Mouse (Mus musculus) myocyte (in vitro differentiated cells): Measurements from ENCODE around the gene Cyth3. TPM values are rescaled to one million over a fixed set of nuclear protein-coding genes. Genes with fewer than 3 reads are reported as not detected.

Experiments used
- H3K27me3 ChIP-seq: one replicate; pipeline ENCODE4 v1.6.1; 2011; ENCODE audit not compliant: control insufficient read depth, insufficient read depth, insufficient read length
- H3K36me3 ChIP-seq: one replicate; pipeline ENCODE4 v1.6.1; 2011; ENCODE audit not compliant: control insufficient read depth, insufficient read depth
- H3K4me2 ChIP-seq: one replicate; pipeline ENCODE4 v1.6.1; 2011; ENCODE audit warnings: low read depth, control low read depth
- H3K4me3 ChIP-seq: one replicate; pipeline ENCODE4 v1.5.1; 2011; ENCODE audit warnings: mild to moderate bottlenecking, control low read depth, moderate library complexity
- H3K79me2 ChIP-seq: one replicate; pipeline ENCODE4 v1.6.1; 2011; ENCODE audit not compliant: control insufficient read depth, insufficient read depth
- H3ac ChIP-seq: one replicate; pipeline ENCODE4 v1.6.1; 2011; ENCODE audit not compliant: control insufficient read depth, insufficient read length
- CEBPB ChIP-seq: IDR thresholded peaks from 2 replicates; pipeline ENCODE4 v1.6.1; 2011; ENCODE audit warnings: mild to moderate bottlenecking, moderate library complexity; ENCODE audit not compliant: poor library complexity, insufficient read depth, severe bottlenecking
- E2F4 ChIP-seq: IDR thresholded peaks from one replicate; pipeline ENCODE4 v1.6.1; 2011; ENCODE audit warnings: mild to moderate bottlenecking, control low read depth, moderate library complexity; ENCODE audit not compliant: insufficient read depth
- MAX ChIP-seq: IDR thresholded peaks from one replicate; pipeline ENCODE4 v1.6.1; 2011; ENCODE audit warnings: low read depth, mild to moderate bottlenecking, control low read depth
- MYOD1 ChIP-seq, 3 experiments: IDR thresholded peaks; one replicate each; pipeline ENCODE4 v1.6.1; 2011; ENCODE audit warnings: control low read depth in 2 of 3, low read depth in 2 of 3, mild to moderate bottlenecking in 2 of 3, moderate library complexity in 1 of 3; ENCODE audit not compliant: insufficient read length in 2 of 3, control insufficient read depth in 1 of 3
- MYOG ChIP-seq, 3 experiments: IDR thresholded peaks; one replicate each; pipeline ENCODE4 v1.6.1; 2011; ENCODE audit warnings: control low read depth in 2 of 3, low read depth in 2 of 3, mild to moderate bottlenecking in 2 of 3; ENCODE audit not compliant: insufficient read length in 2 of 3, control insufficient read depth in 1 of 3, insufficient read depth in 1 of 3
- POLR2A ChIP-seq: IDR thresholded peaks from one replicate; pipeline ENCODE4 v1.6.1; 2011; ENCODE audit warnings: low read depth, mild to moderate bottlenecking, control low read depth, moderate library complexity; ENCODE audit not compliant: insufficient read length
- POLR2AphosphoS2 ChIP-seq: IDR thresholded peaks from one replicate; pipeline ENCODE4 v1.6.1; 2011; ENCODE audit warnings: low read depth, control low read depth; ENCODE audit not compliant: insufficient read length
- REST ChIP-seq: IDR thresholded peaks from one replicate; pipeline ENCODE4 v1.6.1; 2011; ENCODE audit warnings: mild to moderate bottlenecking, control low read depth, moderate library complexity; ENCODE audit not compliant: insufficient read depth, insufficient read length
- SRF ChIP-seq: IDR thresholded peaks from one replicate; pipeline ENCODE4 v1.6.1; 2011; ENCODE audit warnings: low read depth; ENCODE audit not compliant: control insufficient read depth, insufficient read length
- TCF12 ChIP-seq: IDR thresholded peaks from one replicate; pipeline ENCODE4 v1.6.1; 2011; ENCODE audit warnings: mild to moderate bottlenecking, control low read depth; ENCODE audit not compliant: poor library complexity, insufficient read depth, severe bottlenecking
- TCF3 ChIP-seq: IDR thresholded peaks from one replicate; pipeline ENCODE4 v1.6.1; 2011; ENCODE audit warnings: low read depth, control low read depth; ENCODE audit not compliant: insufficient read length
- USF1 ChIP-seq: IDR thresholded peaks from one replicate; pipeline ENCODE4 v1.6.1; 2011; ENCODE audit warnings: low read depth, mild to moderate bottlenecking, control low read depth, moderate library complexity
- polyA plus RNA-seq: library from polyadenylated mRNA; unstranded; fragments of >200 nt; fragmentation: generic; extraction: Trizol; gene quantifications from one replicate; pipeline ENCODE4 v1.2.1, GENCODE M21; 2012; ENCODE audit warnings: missing spikeins

The Cyth3 gene
- polyA plus RNA-seq, 1 experiment = 18.5 TPM

GRCm38 (mm10) chr5:143623356-143624295, 1.4 kb downstream of the Cyth3 start:
- peak overlapping the region; percentile 70 for H3K4me2 ChIP-seq
- TF ChIP-seq MYOG (IDR thresholded peaks at IDR 0.05; ENCODE audit: control insufficient read depth in 1 of 3, insufficient read depth in 1 of 3, insufficient read length in 2 of 3, low read depth in 2 of 3) (no peak), USF1 (no peak), SRF (no peak), REST (no peak), E2F4 (no peak)
- H3K36me3 ChIP-seq = no peaks in the 10 kb centered on the region
- peak overlapping the region; percentile 61 for H3K4me3 ChIP-seq
- peak overlapping the region; percentile 71 for H3ac ChIP-seq
- H3K27me3 ChIP-seq = no peaks in the 10 kb centered on the region
- peaks cover 63% of the 10 kb centered on the region for H3K79me2 ChIP-seq

GRCm38 (mm10) chr5:143624449-143624848, 2.2 kb downstream of the Cyth3 start:
- TF ChIP-seq POLR2AphosphoS2 (no peak), USF1 (no peak), MYOD1 (IDR thresholded peaks at IDR 0.05; ENCODE audit: control insufficient read depth in 1 of 3, insufficient read length in 2 of 3, low read depth in 2 of 3) (peak in 1 of 3 experiments; percentile 18), E2F4 (no peak), TCF12 (no peak)
- Histone ChIP-seq H3K4me2 (peak overlapping the region; percentile 70), H3K79me2 (peaks cover 71% of the 10 kb centered on the region), H3K36me3 (no peaks in the 10 kb centered on the region), H3K4me3 (peak overlapping the region; percentile 61), H3K27me3 (no peaks in the 10 kb centered on the region), H3ac (no peak overlapping the region)

GRCm38 (mm10) chr5:143625497-143625896, 3.2 kb downstream of the Cyth3 start:
- H3K79me2 ChIP-seq = peaks cover 81% of the 10 kb centered on the region
- peak overlapping the region; percentile 70 for H3K4me2 ChIP-seq
- no peaks in the 10 kb centered on the region for H3K27me3 ChIP-seq
- H3K36me3 ChIP-seq = no peaks in the 10 kb centered on the region
- H3K4me3 ChIP-seq = no peak overlapping the region
- TF ChIP-seq TCF3 = no peak
- TF ChIP-seq POLR2AphosphoS2 = no peak
- TF ChIP-seq REST = no peak
- no peak for TF ChIP-seq SRF
- no peak for TF ChIP-seq POLR2A
- no peak for TF ChIP-seq CEBPB
- TF ChIP-seq MAX = no peak
- TF ChIP-seq MYOG (IDR thresholded peaks at IDR 0.05; ENCODE audit: control insufficient read depth in 1 of 3, insufficient read depth in 1 of 3, insufficient read length in 2 of 3, low read depth in 2 of 3) = no peak
- TF ChIP-seq E2F4 = no peak
- TF ChIP-seq TCF12 = no peak
- no peak for TF ChIP-seq USF1
- no peak for TF ChIP-seq MYOD1 (IDR thresholded peaks at IDR 0.05; ENCODE audit: control insufficient read depth in 1 of 3, insufficient read length in 2 of 3, low read depth in 2 of 3)
- H3ac ChIP-seq = no peak overlapping the region

DNA sequence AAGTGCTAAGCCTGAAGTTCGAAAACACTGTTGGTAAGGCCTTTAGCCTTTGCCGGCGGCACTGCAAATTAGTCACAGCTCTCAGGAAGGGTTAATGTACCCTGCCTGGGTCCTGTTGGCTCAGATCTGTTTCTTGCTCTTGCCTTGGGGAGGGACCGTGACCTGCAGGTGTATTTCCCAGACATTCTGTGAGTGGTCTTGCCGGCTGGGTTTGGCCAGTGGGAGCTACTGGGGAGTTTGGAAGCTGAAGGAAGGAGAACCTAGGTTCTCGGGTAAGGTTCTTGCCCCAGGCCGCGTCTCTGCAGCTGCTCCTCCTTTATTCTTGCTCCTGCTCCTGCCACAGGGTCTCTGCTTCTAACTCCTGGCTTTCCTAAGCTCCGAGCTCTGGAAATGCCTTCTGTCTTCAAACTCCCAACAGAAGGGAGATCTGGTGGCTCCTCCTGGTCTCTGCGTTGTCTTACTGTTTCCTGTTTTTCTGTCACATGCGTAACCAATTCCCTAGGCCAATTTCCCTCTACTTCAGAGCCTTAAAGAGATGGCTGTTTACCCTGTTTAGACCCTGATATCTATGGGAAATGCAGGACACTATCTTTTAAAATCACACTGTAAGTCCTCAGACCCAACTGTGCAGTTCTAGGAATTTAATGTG, 3.8 kb downstream of the Cyth3 start:
- H3K27me3 ChIP-seq = no peaks in the 10 kb centered on the region
- H3ac ChIP-seq = no peak overlapping the region
- H3K36me3 ChIP-seq = no peaks in the 10 kb centered on the region
- H3K4me2 ChIP-seq = peak overlapping the region; percentile 70
- peaks cover 87% of the 10 kb centered on the region for H3K79me2 ChIP-seq
- no peak for TF ChIP-seq SRF
- no peak for TF ChIP-seq POLR2A
- no peak for TF ChIP-seq USF1
- TF ChIP-seq CEBPB = no peak
- no peak for TF ChIP-seq TCF3
- no peak for TF ChIP-seq MAX
- no peak for TF ChIP-seq E2F4
- no peak for TF ChIP-seq MYOD1 (IDR thresholded peaks at IDR 0.05; ENCODE audit: control insufficient read depth in 1 of 3, insufficient read length in 2 of 3, low read depth in 2 of 3)
- TF ChIP-seq REST = no peak
- no peak for TF ChIP-seq MYOG (IDR thresholded peaks at IDR 0.05; ENCODE audit: control insufficient read depth in 1 of 3, insufficient read depth in 1 of 3, insufficient read length in 2 of 3, low read depth in 2 of 3)
- no peak for TF ChIP-seq POLR2AphosphoS2
- TF ChIP-seq TCF12 = no peak
- H3K4me3 ChIP-seq = no peak overlapping the region
